Mouse (Mus musculus) CH12.LX (cell line): ENCODE measurements around the gene Ciapin1. TPM values are rescaled to one million over a fixed set of nuclear protein-coding genes. Genes with fewer than 3 reads are reported as not detected.

Experiments used
- DNase-seq: peaks from one replicate; pipeline ENCODE4 v3.0.0-alpha.2; 2013; ENCODE audit errors: extremely low read depth
- H3K27ac ChIP-seq: 2 replicates; pipeline ENCODE4 v1.5.1; 2012; ENCODE audit warnings: low read depth, mild to moderate bottlenecking, control low read depth, moderate library complexity; ENCODE audit not compliant: insufficient read depth
- H3K27me3 ChIP-seq: replicated peaks from 2 replicates; pipeline ENCODE3; 2012; ENCODE audit warnings: inconsistent platforms
- H3K36me3 ChIP-seq, 2 experiments: replicated peaks in 1 of 2; 2 replicates each; pipeline versions ENCODE3 to v1.6.1; 2012; ENCODE audit warnings: inconsistent platforms in 1 of 2, low read length in 1 of 2, mild to moderate bottlenecking in 1 of 2, mixed read lengths in 1 of 2, moderate library complexity in 1 of 2; ENCODE audit not compliant: control insufficient read depth in 1 of 2, insufficient read depth in 1 of 2
- H3K4me1 ChIP-seq, 2 experiments: 2 replicates each; pipeline ENCODE4 v1.6.1; 2012; ENCODE audit warnings: inconsistent platforms in 1 of 2, moderate library complexity in 1 of 2; ENCODE audit not compliant: insufficient read depth in 2 of 2, control insufficient read depth in 1 of 2
- H3K4me2 ChIP-seq: 2 replicates; pipeline ENCODE4 v1.6.1; 2012; ENCODE audit warnings: low read depth, mild to moderate bottlenecking, control low read depth; ENCODE audit not compliant: poor library complexity, insufficient read depth, severe bottlenecking
- H3K4me3 ChIP-seq, 3 experiments: fragments of 150-350 bp in 1 of 3; sonication (generic) in 1 of 3; replicated peaks in 1 of 3; 2 replicates each; pipeline versions ENCODE3 to v1.5.1; 2011 to 2012; ENCODE audit warnings: low read depth in 2 of 3, low read length in 2 of 3, mild to moderate bottlenecking in 2 of 3, moderate library complexity in 2 of 3, control low read depth in 1 of 3, improper control_type of control experiment in 1 of 3, inconsistent platforms in 1 of 3, mixed read lengths in 1 of 3; ENCODE audit not compliant: poor library complexity in 1 of 3
- H3K79me2 ChIP-seq: replicated peaks from 2 replicates; pipeline ENCODE4 v1.6.1; 2012; ENCODE audit warnings: mild to moderate bottlenecking, moderate library complexity; ENCODE audit not compliant: control insufficient read depth, poor library complexity, insufficient read depth, severe bottlenecking; ENCODE audit errors: extremely low read depth
- H3K9ac ChIP-seq: 2 replicates; pipeline ENCODE4 v1.6.1; 2012; ENCODE audit warnings: low read depth, mild to moderate bottlenecking, control low read depth, moderate library complexity; ENCODE audit not compliant: insufficient read depth
- H3K9me3 ChIP-seq: replicated peaks from 2 replicates; pipeline ENCODE3; 2012; ENCODE audit warnings: low read length, inconsistent platforms, mixed read lengths
- CHD1 ChIP-seq: IDR thresholded peaks from 2 replicates; pipeline ENCODE4 v1.6.1; 2012; ENCODE audit warnings: low read depth, low read length, improper control_type of control experiment, inconsistent platforms
- CTCF ChIP-seq, 2 experiments: IDR thresholded peaks in 1 of 2; conservative IDR thresholded peaks in 1 of 2; 2 replicates each; pipeline ENCODE4 v1.5.1; 2011 to 2012; ENCODE audit warnings: low read depth in 2 of 2, low read length in 2 of 2, improper control_type of control experiment in 1 of 2, inconsistent platforms in 1 of 2, mild to moderate bottlenecking in 1 of 2, moderate library complexity in 1 of 2
- ELF1 ChIP-seq: IDR thresholded peaks from 2 replicates; pipeline ENCODE4 v1.6.1; 2014; ENCODE audit warnings: low read depth, mild to moderate bottlenecking, inconsistent platforms, low read length, improper control_type of control experiment
- EP300 ChIP-seq: IDR thresholded peaks from 2 replicates; pipeline ENCODE4 v1.6.1; 2011; ENCODE audit warnings: low read length, improper control_type of control experiment
- HCFC1 ChIP-seq: IDR thresholded peaks from 2 replicates; pipeline ENCODE4 v1.6.1; 2012; ENCODE audit warnings: low read depth, mild to moderate bottlenecking, inconsistent platforms, low read length, improper control_type of control experiment
- IRF4 ChIP-seq: IDR thresholded peaks from 2 replicates; pipeline ENCODE4 v1.6.1; 2014; ENCODE audit warnings: low read depth, mild to moderate bottlenecking, inconsistent platforms, low read length, improper control_type of control experiment
- JUND ChIP-seq: conservative IDR thresholded peaks from 2 replicates; pipeline ENCODE4 v1.6.1; 2011; ENCODE audit warnings: low read depth, low read length, improper control_type of control experiment
- MEF2A ChIP-seq: IDR thresholded peaks from 2 replicates; pipeline ENCODE4 v1.6.1; 2014; ENCODE audit warnings: low read depth, mild to moderate bottlenecking, inconsistent platforms, low read length, improper control_type of control experiment, borderline replicate concordance
- MXI1 ChIP-seq: IDR thresholded peaks from 2 replicates; pipeline ENCODE4 v1.6.1; 2011; ENCODE audit warnings: mild to moderate bottlenecking, low read depth, low read length, improper control_type of control experiment
- MYC ChIP-seq: IDR thresholded peaks from 2 replicates; pipeline ENCODE4 v1.6.1; 2011; ENCODE audit warnings: low read depth, mild to moderate bottlenecking, improper control_type of control experiment, low read length
- NELFE ChIP-seq: IDR thresholded peaks from 2 replicates; pipeline ENCODE4 v1.6.1; 2011; ENCODE audit warnings: low read depth, low read length, improper control_type of control experiment
- NRF1 ChIP-seq: IDR thresholded peaks from 2 replicates; pipeline ENCODE4 v1.6.1; 2014; ENCODE audit warnings: low read depth, mild to moderate bottlenecking, inconsistent platforms, low read length, improper control_type of control experiment, moderate library complexity
- POLR2A ChIP-seq: IDR thresholded peaks from 2 replicates; pipeline ENCODE4 v1.6.1; 2011; ENCODE audit warnings: low read depth, mild to moderate bottlenecking, improper control_type of control experiment, low read length
- POLR2AphosphoS2 ChIP-seq: IDR thresholded peaks from 2 replicates; pipeline ENCODE4 v1.6.1; 2011; ENCODE audit warnings: low read depth, low read length, improper control_type of control experiment
- SIN3A ChIP-seq: IDR thresholded peaks from 2 replicates; pipeline ENCODE4 v1.6.1; 2012; ENCODE audit warnings: low read length, improper control_type of control experiment, inconsistent platforms
- SMC3 ChIP-seq: IDR thresholded peaks from 2 replicates; pipeline ENCODE4 v1.6.1; 2011; ENCODE audit warnings: low read depth, low read length, improper control_type of control experiment
- TBP ChIP-seq: conservative IDR thresholded peaks from 2 replicates; pipeline ENCODE4 v1.6.1; 2011; ENCODE audit warnings: low read depth, low read length, improper control_type of control experiment
- TCF12 ChIP-seq: IDR thresholded peaks from 2 replicates; pipeline ENCODE4 v1.6.1; 2014; ENCODE audit warnings: low read depth, mild to moderate bottlenecking, inconsistent platforms, low read length, improper control_type of control experiment
- ZMIZ1 ChIP-seq: IDR thresholded peaks from 2 replicates; pipeline ENCODE4 v1.6.1; 2012; ENCODE audit warnings: low read depth, mild to moderate bottlenecking, inconsistent platforms, low read length, improper control_type of control experiment
- dilution Hi-C: fragments of 300-500 bp; cut with MboI; formaldehyde crosslinking; loops from 2 replicates; pipeline ENCODE4 v1.14.3; 2020; ENCODE audit warnings: low sequenced_read_pairs; ENCODE audit not compliant: extremely low pct_unique_long_range_greater_than_20kb, extremely low pct_ligation_motif_present
- in situ Hi-C: fragments of 300-500 bp; cut with MboI; formaldehyde crosslinking; loops from 3 replicates; pipeline ENCODE4 v1.14.3; 2019; ENCODE audit warnings: low sequenced_read_pairs, low pct_ligation_motif_present, low pct_unique_long_range_greater_than_20kb, mixed read lengths
- polyA plus RNA-seq: library from polyadenylated mRNA; unstranded; fragments of >175 nt; gene quantifications from 2 replicates; pipeline ENCODE4 v1.2.1, GENCODE M21; 2012; ENCODE audit warnings: low read depth; ENCODE audit not compliant: insufficient read length
- total RNA-seq, 2 experiments: library from RNA; depleted of rRNA; stranded (reverse); fragments of 300-350 nt in 1 of 2; fragments of >200 nt in 1 of 2; gene quantifications; 2 replicates each; pipeline ENCODE4 v1.2.3; 2012 to 2014

The Ciapin1 gene
- total and polyA plus RNA-seq, 3 experiments = 83.1 to 139 (median 97.1) TPM

DNA sequence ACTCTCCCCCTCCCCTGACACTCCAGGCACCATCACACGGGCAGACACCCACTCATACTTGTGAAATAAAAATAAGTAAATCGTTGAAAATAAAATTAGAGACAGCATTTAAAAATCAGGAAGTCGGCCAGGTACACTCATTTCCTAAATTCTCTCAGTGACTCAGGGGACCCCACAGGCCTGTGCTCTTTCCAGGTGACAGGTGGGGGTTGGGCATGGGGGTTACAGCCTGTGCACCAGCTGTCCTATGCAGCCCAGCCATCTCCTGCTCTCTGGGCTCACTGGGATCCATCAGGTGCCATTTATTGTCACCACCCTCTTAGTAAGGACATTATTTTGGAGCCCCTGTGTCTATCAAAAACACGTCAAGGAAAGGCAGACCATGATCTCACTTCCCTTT, 54.3 kb downstream of the Ciapin1 start (continued):
- 0 out of 2 replicates have a peak, but pooled peaks have one; percentile 31 for TF ChIP-seq JUND
- peak; percentile 80; the same call in 1 of the 2 replicates for TF ChIP-seq EP300
- TF ChIP-seq CTCF (conservative IDR thresholded peaks at IDR 0.05 in 1 of 2, IDR thresholded peaks at IDR 0.05 in 1 of 2; ENCODE audit: low read depth in 2 of 2, low read length in 2 of 2) = no peak

DNA sequence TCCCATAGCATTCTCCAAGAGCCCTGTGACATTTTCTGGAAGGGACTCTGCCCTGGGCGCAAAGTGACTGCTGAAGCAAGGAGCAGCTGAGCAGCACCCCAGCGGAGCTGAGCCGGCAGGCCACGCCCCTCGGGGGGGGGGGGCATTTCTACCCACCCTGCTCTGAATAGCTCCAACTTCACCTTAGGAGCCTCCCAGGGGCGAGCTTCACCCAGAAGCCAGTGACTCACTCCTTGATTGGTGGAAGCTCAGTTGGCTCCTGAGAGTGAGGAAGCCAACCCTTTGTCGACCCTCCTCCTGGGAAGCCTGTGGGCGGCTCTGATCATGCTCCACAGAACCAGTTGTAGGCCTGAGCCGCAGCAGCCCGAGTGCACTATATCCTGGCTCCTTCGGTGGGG, 56.3 kb downstream of the Ciapin1 start:
- H3K27me3 ChIP-seq = no peaks in the 10 kb centered on the region
- H3K4me3 ChIP-seq = peak overlapping the region; percentile 72 to 84 (median 78)
- H3K4me2 ChIP-seq = peak overlapping the region; percentile 80
- peaks cover 2% of the 10 kb centered on the region; the same call in 1 of the 2 replicates for H3K79me2 ChIP-seq
- peak; percentile 29; the same call in 1 of the 2 replicates for TF ChIP-seq IRF4
- TF ChIP-seq MXI1 = 0 out of 2 replicates have a peak, but pooled peaks have one; percentile 18
- no peak for TF ChIP-seq SMC3
- TF ChIP-seq CTCF (conservative IDR thresholded peaks at IDR 0.05 in 1 of 2, IDR thresholded peaks at IDR 0.05 in 1 of 2; ENCODE audit: low read depth in 2 of 2, low read length in 2 of 2) = no peak
- TF ChIP-seq TCF12 = peak; percentile 75
- peak; percentile 54 for TF ChIP-seq NRF1
- TF ChIP-seq ZMIZ1 = peak; percentile 84; the same call in 1 of the 2 replicates
- TF ChIP-seq POLR2AphosphoS2 = 0 out of 2 replicates have a peak, but pooled peaks have one; percentile 22
- peak; percentile 83 for TF ChIP-seq TBP
- peak; percentile 47 for TF ChIP-seq MEF2A
- TF ChIP-seq NELFE = peak; percentile 66
- no peak for TF ChIP-seq HCFC1
- peak; percentile 60; the same call in 1 of the 2 replicates for TF ChIP-seq ELF1
- peak; percentile 83 for TF ChIP-seq POLR2A
- TF ChIP-seq CHD1 = no peak
- no peak for TF ChIP-seq MYC
- TF ChIP-seq SIN3A = peak; percentile 62; the same call in 1 of the 2 replicates
- H3K36me3 ChIP-seq = peaks cover 0 to 7% of the 10 kb centered on the region in 2 experiments
- peak overlapping the region; percentile 97 for H3K27ac ChIP-seq
- H3K9me3 ChIP-seq = no peaks in the 10 kb centered on the region
- H3K4me1 ChIP-seq = peaks cover 33 to 67% of the 10 kb centered on the region in 2 experiments
- in situ Hi-C loops (loop anchor here (5.0 kb wide), 2 partner anchors 40 to 75 kb away; no protein-coding TSS in a partner anchor), dilution Hi-C loops (no loop called here)
- DNase-seq = peak; percentile 97
- peak overlapping the region; percentile 97 for H3K9ac ChIP-seq
